Mouse (Mus musculus): ENCODE data around the gene Etv3.

GRCm38 (mm10) chr3:87540714-87541113 lies 15.5 kb downstream of the Etv3 start:
- TF ChIP-seq POLR2A (IDR thresholded peaks at IDR 0.05; ENCODE audit: insufficient read length, low read depth) (no peak), REST (IDR thresholded peaks at IDR 0.05; ENCODE audit: insufficient read depth, insufficient read length) (no peak), MAX (IDR thresholded peaks at IDR 0.05; ENCODE audit: low read depth) (no peak), CEBPB (IDR thresholded peaks at IDR 0.05; ENCODE audit: insufficient read depth, poor library complexity, severe bottlenecking) (no peak), TCF12 (IDR thresholded peaks at IDR 0.05; ENCODE audit: insufficient read depth, poor library complexity, severe bottlenecking) (no peak), POLR2AphosphoS2 (IDR thresholded peaks at IDR 0.05; ENCODE audit: insufficient read length, low read depth) (no peak), SRF (IDR thresholded peaks at IDR 0.05; ENCODE audit: control insufficient read depth, insufficient read length, low read depth) (no peak), USF1 (IDR thresholded peaks at IDR 0.05; ENCODE audit: low read depth) (no peak), MYOG (IDR thresholded peaks at IDR 0.05; ENCODE audit: control insufficient read depth in 1 of 3, insufficient read depth in 1 of 3, insufficient read length in 2 of 3, low read depth in 2 of 3) (no peak)

Measured in myocyte (in vitro differentiated cells).